ENCODE assay signal across 24 mouse cellular contexts in genomic region chr11:120380271-120380670, GRCm38 (mm10). TPM values are rescaled to one million over a fixed set of nuclear protein-coding genes. Genes with fewer than 3 reads are reported as not detected.
A peak's percentile ranks its signal among the peaks of the same experiment; 100 is the strongest.
DNase-seq lines count a peak whose midpoint lies in the region; ATAC-seq and TF ChIP-seq lines count a peak whose summit lies in the region.
"Had no signal": no experiment of that assay in that cellular context is flagged by ENCODE, and none has a peak within 500 bp of the region (broad histone marks: within the 10 kb centered on the region; RNA-seq: fewer than 3 reads in every experiment).

No protein-coding gene starts in this region.

- TF ChIP-seq CTCF in gastrocnemius, adult 2 months (IDR thresholded peaks at IDR 0.05) = no peak

- WGBS in heart, embryonic 13.5 days = 89% methylated on average over 3 of the region's 3 CpGs
- 96% methylated on average over 3 of the region's 3 CpGs for WGBS in heart, embryonic 11.5 days (ENCODE audit: insufficient replicate concordance)
- 96% methylated on average over 3 of the region's 3 CpGs for WGBS in embryonic facial prominence, embryonic 13.5 days

- no peaks in the 10 kb centered on the region for H3K9me3 ChIP-seq in heart, embryonic 13.5 days
- no peaks in the 10 kb centered on the region for H3K9me3 ChIP-seq in heart, embryonic 11.5 days (replicated peaks; ENCODE audit: control insufficient read depth, low read length)
- no peaks in the 10 kb centered on the region for H3K9me3 ChIP-seq in embryonic facial prominence, embryonic 13.5 days
- H3K9me3 ChIP-seq: embryonic facial prominence, embryonic 12.5 days; forebrain, embryonic 10.5 days; hindbrain, embryonic 13.5 days; intestine, embryonic 15.5 days had no signal

- no peaks in the 10 kb centered on the region for H3K27me3 ChIP-seq in heart, embryonic 13.5 days (replicated peaks)
- H3K27me3 ChIP-seq in heart, embryonic 11.5 days (ENCODE audit: control insufficient read depth, insufficient read depth, low read length) = no peaks in the 10 kb centered on the region
- H3K27me3 ChIP-seq in embryonic facial prominence, embryonic 13.5 days = no peaks in the 10 kb centered on the region
- H3K27me3 ChIP-seq: embryonic facial prominence, embryonic 12.5 days; hindbrain, embryonic 13.5 days; intestine, embryonic 15.5 days had no signal

- peak overlapping the region; percentile 38; the same call in 1 of the 2 replicates for H3K9ac ChIP-seq in heart, embryonic 13.5 days
- H3K9ac ChIP-seq in heart, embryonic 11.5 days (ENCODE audit: low read depth, low read length) = no peak overlapping the region
- H3K9ac ChIP-seq in embryonic facial prominence, embryonic 13.5 days = peak overlapping the region; percentile 2; the same call in 1 of the 2 replicates
- H3K9ac ChIP-seq: intestine, embryonic 15.5 days had no signal

- H3K36me3 ChIP-seq in heart, embryonic 13.5 days = peaks cover 76% of the 10 kb centered on the region
- peaks cover 22% of the 10 kb centered on the region for H3K36me3 ChIP-seq in heart, embryonic 11.5 days (ENCODE audit: control insufficient read depth, insufficient read depth, low read length)
- H3K36me3 ChIP-seq in embryonic facial prominence, embryonic 13.5 days = peaks cover 73% of the 10 kb centered on the region

- intact Hi-C loops in gastrocnemius, adult 2 months (cut with DNase I) = no loop called here
- intact Hi-C loops in gastrocnemius, postnatal 14 days (cut with DNase I; ENCODE audit: low total_unique reads) = no loop called here

- H3K4me3 ChIP-seq in gastrocnemius, adult 2 months = no peak overlapping the region
- H3K4me3 ChIP-seq in heart, embryonic 13.5 days = no peak overlapping the region
- H3K4me3 ChIP-seq in heart, embryonic 11.5 days (ENCODE audit: low read depth, low read length) = no peak overlapping the region
- no peak overlapping the region for H3K4me3 ChIP-seq in embryonic facial prominence, embryonic 13.5 days
- H3K4me3 ChIP-seq: embryonic facial prominence, embryonic 12.5 days; erythroblast, embryonic 14.5 days; forebrain, embryonic 10.5 days; heart, adult 2 months; hindbrain, embryonic 13.5 days; intestine, embryonic 15.5 days had no signal

- H3K4me1 ChIP-seq in heart, embryonic 13.5 days = peaks cover 80% of the 10 kb centered on the region
- peaks cover 31% of the 10 kb centered on the region for H3K4me1 ChIP-seq in heart, embryonic 11.5 days (ENCODE audit: control insufficient read depth, insufficient read depth, low read length)
- peaks cover 34% of the 10 kb centered on the region for H3K4me1 ChIP-seq in embryonic facial prominence, embryonic 13.5 days

- no peak for DNase-seq in gastrocnemius, adult 2 months
- no peak for DNase-seq in gastrocnemius, postnatal 14 days
- DNase-seq: adrenal gland, adult 8-10 months; adrenal gland, postnatal 36 days; cerebellum, adult 18-20 months; cerebellum, adult 9-10 months; cerebellum, postnatal 14 days; gastrocnemius, postnatal 10 days; heart, adult 2 months; kidney, adult 11 months; kidney, adult 8-10 months had no signal

- H3K4me2 ChIP-seq in heart, embryonic 13.5 days = no peak overlapping the region
- no peak overlapping the region for H3K4me2 ChIP-seq in heart, embryonic 11.5 days
- H3K4me2 ChIP-seq in embryonic facial prominence, embryonic 13.5 days = no peak overlapping the region
- H3K4me2 ChIP-seq: embryonic facial prominence, embryonic 12.5 days; hindbrain, embryonic 13.5 days; intestine, embryonic 15.5 days had no signal

- ATAC-seq in heart, embryonic 13.5 days (ENCODE audit: extremely low read depth, insufficient number of reproducible peaks, low FRiP score, low TSS enrichment) = no peak
- no peak for ATAC-seq in heart, embryonic 11.5 days (replicated peaks; ENCODE audit: insufficient number of reproducible peaks, low FRiP score, low TSS enrichment)
- no peak for ATAC-seq in embryonic facial prominence, embryonic 13.5 days (ENCODE audit: insufficient number of reproducible peaks, insufficient read depth, low FRiP score, low TSS enrichment, low read depth)
- ATAC-seq in erythroid progenitor cell, adult 5-6 weeks (replicated peaks; ENCODE audit: low FRiP score, poor library complexity, severe bottlenecking) = no peak
- ATAC-seq: CD4-positive, CD25-positive, alpha-beta regulatory T cell, adult 4 months; forebrain, embryonic 14.5 days; hindbrain, embryonic 16.5 days; intestine, embryonic 15.5 days had no signal

- peak overlapping the region; percentile 93 for H3K27ac ChIP-seq in gastrocnemius, adult 2 months
- 0 out of 2 replicates have a peak overlapping the region, but pooled peaks have one; percentile 6 for H3K27ac ChIP-seq in heart, embryonic 13.5 days (replicated peaks)
- no peak overlapping the region for H3K27ac ChIP-seq in heart, embryonic 11.5 days (ENCODE audit: low read depth, low read length)
- peak overlapping the region; percentile 90; the same call in 1 of the 2 replicates for H3K27ac ChIP-seq in embryonic facial prominence, embryonic 13.5 days
- H3K27ac ChIP-seq: forebrain, embryonic 10.5 days; heart, adult 2 months; intestine, embryonic 15.5 days had no signal

RNA-seq across cellular contexts. Expression of gene Faap100, which starts 1.7 kb away (rescaled TPM):
- 10 to 100 TPM; 18.5 to 18.8 TPM for total RNA-seq in gastrocnemius, adult 2 months (2021)
- 10 to 100 TPM; 11.2 to 16.0 TPM for total RNA-seq in gastrocnemius, postnatal 14 days (2021)
- polyA plus RNA-seq in heart, embryonic 13.5 days (2015; fragmentation: Nextera tagmentation; extraction: Ambion mirVana) = 29.1 and 33.5 TPM in 2 replicates
- 24.2 and 29.6 TPM in 2 replicates for polyA plus RNA-seq in heart, embryonic 11.5 days (2014; fragmentation: Nextera tagmentation; extraction: Ambion mirVana)
- 38.6 and 43.7 TPM in 2 replicates for polyA plus RNA-seq in embryonic facial prominence, embryonic 13.5 days (2015; fragmentation: Nextera tagmentation; extraction: Ambion mirVana)
- 6.1 and 8.0 TPM in 2 replicates for total RNA-seq in erythroid progenitor cell, adult 5-6 weeks (2015; ENCODE audit: low replicate concordance)
- total RNA-seq in erythroid progenitor cell, adult 5-6 weeks (2017; ENCODE audit: low replicate concordance) = 2.0 and 9.4 TPM in 2 replicates

RNA-seq across cellular contexts. Expression of gene Fscn2, which starts 18.9 kb away (rescaled TPM):
- under 1 TPM in 1 of 2 experiments, not detected in 1; 0.87 TPM for total RNA-seq in gastrocnemius, adult 2 months (2021)
- under 1 TPM; 0.16 to 0.39 TPM for total RNA-seq in gastrocnemius, postnatal 14 days (2021)
- polyA plus RNA-seq in heart, embryonic 13.5 days (2015; fragmentation: Nextera tagmentation; extraction: Ambion mirVana) = 0.31 and 0.50 TPM in 2 replicates
- 0.57 TPM in 1 of 2 replicates, not detected in the other for polyA plus RNA-seq in heart, embryonic 11.5 days (2014; fragmentation: Nextera tagmentation; extraction: Ambion mirVana)
- 0.25 and 1.1 TPM in 2 replicates for polyA plus RNA-seq in embryonic facial prominence, embryonic 13.5 days (2015; fragmentation: Nextera tagmentation; extraction: Ambion mirVana)
- not detected in 2 replicates for total RNA-seq in erythroid progenitor cell, adult 5-6 weeks (2015; ENCODE audit: low replicate concordance)
- not detected in 2 replicates for total RNA-seq in erythroid progenitor cell, adult 5-6 weeks (2017; ENCODE audit: low replicate concordance)
- total RNA-seq: heart, adult 2 months; heart, postnatal 25 days had no signal
- polyA plus RNA-seq: erythroblast, embryonic 14.5 days; forebrain, embryonic 10.5 days had no signal

RNA-seq across cellular contexts. Expression of gene Actg1, which starts 31.9 kb away (rescaled TPM):
- 100 to 1,000 TPM; 201 to 262 TPM for total RNA-seq in gastrocnemius, adult 2 months (2021)
- 100 to 1,000 TPM; 308 to 391 TPM for total RNA-seq in gastrocnemius, postnatal 14 days (2021)
- polyA plus RNA-seq in heart, embryonic 13.5 days (2015; fragmentation: Nextera tagmentation; extraction: Ambion mirVana) = 1,234 and 1,290 TPM in 2 replicates
- polyA plus RNA-seq in heart, embryonic 11.5 days (2014; fragmentation: Nextera tagmentation; extraction: Ambion mirVana) = 1,448 and 1,508 TPM in 2 replicates
- 2,524 and 2,741 TPM in 2 replicates for polyA plus RNA-seq in embryonic facial prominence, embryonic 13.5 days (2015; fragmentation: Nextera tagmentation; extraction: Ambion mirVana)
- 531 and 597 TPM in 2 replicates for total RNA-seq in erythroid progenitor cell, adult 5-6 weeks (2015; ENCODE audit: low replicate concordance)
- 282 and 330 TPM in 2 replicates for total RNA-seq in erythroid progenitor cell, adult 5-6 weeks (2017; ENCODE audit: low replicate concordance)

RNA-seq across cellular contexts. Expression of gene Nploc4, which starts 57.2 kb away (rescaled TPM):
- 10 to 100 TPM; 75.8 to 94.9 TPM for total RNA-seq in gastrocnemius, adult 2 months (2021)
- total RNA-seq in gastrocnemius, postnatal 14 days (2021) = 10 to 100 TPM; 55.1 to 61.7 TPM
- 28.2 and 28.3 TPM in 2 replicates for polyA plus RNA-seq in heart, embryonic 13.5 days (2015; fragmentation: Nextera tagmentation; extraction: Ambion mirVana)
- 31.0 and 36.7 TPM in 2 replicates for polyA plus RNA-seq in heart, embryonic 11.5 days (2014; fragmentation: Nextera tagmentation; extraction: Ambion mirVana)
- 34.7 and 37.4 TPM in 2 replicates for polyA plus RNA-seq in embryonic facial prominence, embryonic 13.5 days (2015; fragmentation: Nextera tagmentation; extraction: Ambion mirVana)
- total RNA-seq in erythroid progenitor cell, adult 5-6 weeks (2015; ENCODE audit: low replicate concordance) = 35.2 and 47.6 TPM in 2 replicates
- total RNA-seq in erythroid progenitor cell, adult 5-6 weeks (2017; ENCODE audit: low replicate concordance) = 63.8 and 65.8 TPM in 2 replicates
